Mouse (Mus musculus): Measurements from ENCODE around the gene Gata3. TPM values are rescaled to one million over a fixed set of nuclear protein-coding genes. Genes with fewer than 3 reads are reported as not detected.

The Gata3 gene
- total and polyA plus RNA-seq, 3 experiments = 0.08 to 0.63 (median 0.11) TPM

- Histone ChIP-seq H3K4me2 (ENCODE audit: insufficient read depth, low read depth, poor library complexity, severe bottlenecking) (no peak overlapping the region), H3K9me3 (replicated peaks; ENCODE audit: low read length) (no peaks in the 10 kb centered on the region), H3K27me3 (replicated peaks) (no peaks in the 10 kb centered on the region), H3K79me2 (replicated peaks; ENCODE audit: control insufficient read depth, extremely low read depth, insufficient read depth, poor library complexity, severe bottlenecking) (no peaks in the 10 kb centered on the region), H3K4me1 (ENCODE audit: control insufficient read depth in 1 of 2, insufficient read depth in 2 of 2) (no peaks in the 10 kb centered on the region), H3K4me3 (replicated peaks in 1 of 3; ENCODE audit: low read depth in 2 of 3, low read length in 2 of 3, poor library complexity in 1 of 3) (no peak overlapping the region), H3K9ac (ENCODE audit: insufficient read depth, low read depth) (no peak overlapping the region), H3K27ac (ENCODE audit: insufficient read depth, low read depth) (no peak overlapping the region), H3K36me3 (replicated peaks in 1 of 2; ENCODE audit: control insufficient read depth in 1 of 2, insufficient read depth in 1 of 2, low read length in 1 of 2) (no peaks in the 10 kb centered on the region)
- dilution Hi-C loops (cut with MboI; ENCODE audit: extremely low pct_ligation_motif_present, extremely low pct_unique_long_range_greater_than_20kb, low sequenced_read_pairs) (no loop called here), in situ Hi-C loops (cut with MboI; ENCODE audit: low pct_ligation_motif_present, low pct_unique_long_range_greater_than_20kb, low sequenced_read_pairs) (no loop called here)
- TF ChIP-seq SMC3 (IDR thresholded peaks at IDR 0.05; ENCODE audit: low read depth, low read length) = no peak
- no peak for TF ChIP-seq POLR2AphosphoS2 (IDR thresholded peaks at IDR 0.05; ENCODE audit: low read depth, low read length)
- no peak for TF ChIP-seq JUND (conservative IDR thresholded peaks at IDR 0.05; ENCODE audit: low read depth, low read length)
- TF ChIP-seq ZNF384 (IDR thresholded peaks at IDR 0.05; ENCODE audit: low read depth, low read length) = no peak
- TF ChIP-seq NELFE (IDR thresholded peaks at IDR 0.05; ENCODE audit: low read depth, low read length) = no peak
- TF ChIP-seq E2F4 (IDR thresholded peaks at IDR 0.05; ENCODE audit: insufficient replicate concordance, low read depth, low read length) = no peak
- no peak for DNase-seq (ENCODE audit: extremely low read depth)
Measured at GRCm38 (mm10) chr2:9818177-9818785, 71.6 kb downstream of the Gata3 start.

Other genes starting within 250 kb of the Gata3 start
- not detected in 2 replicates for gene 4930412O13Rik, start 8.8 kb downstream of the Gata3 start, total RNA-seq (2012; rRNA removed)
- not detected in 2 replicates for gene 4930412O13Rik, start 8.8 kb downstream of the Gata3 start, total RNA-seq (2014; rRNA removed)
- not detected in 2 replicates for gene 4930412O13Rik, start 8.8 kb downstream of the Gata3 start, polyA plus RNA-seq (2012; ENCODE audit: insufficient read length, low read depth)
- gene 9230102O04Rik, start 494 bp downstream of the Gata3 start, total RNA-seq (2012; rRNA removed) = 0.17 and 0.38 TPM in 2 replicates
- not detected in 2 replicates for gene 9230102O04Rik, start 494 bp downstream of the Gata3 start, total RNA-seq (2014; rRNA removed)
- gene 9230102O04Rik, start 494 bp downstream of the Gata3 start, polyA plus RNA-seq (2012; ENCODE audit: insufficient read length, low read depth) = not detected in 2 replicates
- gene Taf3, start 158.6 kb upstream of the Gata3 start, total RNA-seq (2012; rRNA removed) = 4.2 and 6.0 TPM in 2 replicates
- 2.1 and 3.1 TPM in 2 replicates for gene Taf3, start 158.6 kb upstream of the Gata3 start, total RNA-seq (2014; rRNA removed)
- 13.4 and 14.8 TPM in 2 replicates for gene Taf3, start 158.6 kb upstream of the Gata3 start, polyA plus RNA-seq (2012; ENCODE audit: insufficient read length, low read depth)
- gene Atp5c1, start 190.5 kb upstream of the Gata3 start, total RNA-seq (2012; rRNA removed) = 336 and 359 TPM in 2 replicates
- gene Atp5c1, start 190.5 kb upstream of the Gata3 start, total RNA-seq (2014; rRNA removed) = 876 and 918 TPM in 2 replicates
- gene Atp5c1, start 190.5 kb upstream of the Gata3 start, polyA plus RNA-seq (2012; ENCODE audit: insufficient read length, low read depth) = 375 and 423 TPM in 2 replicates
- 23.0 and 29.5 TPM in 2 replicates for gene Kin, start 190.6 kb upstream of the Gata3 start, total RNA-seq (2012; rRNA removed)
- 31.5 and 37.8 TPM in 2 replicates for gene Kin, start 190.6 kb upstream of the Gata3 start, total RNA-seq (2014; rRNA removed)
- 44.7 and 49.0 TPM in 2 replicates for gene Kin, start 190.6 kb upstream of the Gata3 start, polyA plus RNA-seq (2012; ENCODE audit: insufficient read length, low read depth)
- not detected in 2 replicates for gene Itih2, start 241.4 kb upstream of the Gata3 start, total RNA-seq (2012; rRNA removed)
- not detected in 2 replicates for gene Itih2, start 241.4 kb upstream of the Gata3 start, total RNA-seq (2014; rRNA removed)
- gene Itih2, start 241.4 kb upstream of the Gata3 start, polyA plus RNA-seq (2012; ENCODE audit: insufficient read length, low read depth) = not detected in 2 replicates

Measured in CH12.LX (cell line).